In genomic region chr13:101553131-101553549, GRCm38 (mm10) we compare ENCODE assay signal across 11 mouse cellular contexts.
A peak's percentile ranks its signal among the peaks of the same experiment; 100 is the strongest.
DNase-seq lines count a peak whose midpoint lies in the region; ATAC-seq and TF ChIP-seq lines count a peak whose summit lies in the region.
"Had no signal": no experiment of that assay in that cellular context is flagged by ENCODE, and none has a peak within 500 bp of the region (broad histone marks: within the 10 kb centered on the region; RNA-seq: fewer than 3 reads in every experiment).

No protein-coding gene starts in this region.

- TF ChIP-seq CTCF in kidney, postnatal 0 days (IDR thresholded peaks at IDR 0.05; ENCODE audit: low read depth) = no peak
- TF ChIP-seq CTCF in kidney, adult 2 months (conservative IDR thresholded peaks at IDR 0.05; ENCODE audit: insufficient read depth, insufficient read length, low read depth, low read length) = no peak

- no peaks in the 10 kb centered on the region for H3K9me3 ChIP-seq in kidney, postnatal 0 days (replicated peaks; ENCODE audit: low read length)
- no peaks in the 10 kb centered on the region for H3K9me3 ChIP-seq in erythroblast, embryonic 14.5 days (ENCODE audit: control insufficient read depth, low read length)
- H3K9me3 ChIP-seq in liver, embryonic 11.5 days (ENCODE audit: control insufficient read depth, low read length) = no peaks in the 10 kb centered on the region
- no peaks in the 10 kb centered on the region for H3K9me3 ChIP-seq in forebrain, embryonic 13.5 days (replicated peaks)

- 43% methylated on average over 8 of the region's 8 CpGs for WGBS in kidney, postnatal 0 days
- WGBS in kidney, adult 2 months = 56% methylated on average over 8 of the region's 8 CpGs
- 48% methylated on average over 8 of the region's 8 CpGs for WGBS in liver, embryonic 11.5 days
- WGBS in forebrain, embryonic 13.5 days = 65% methylated on average over 8 of the region's 8 CpGs

- no peak overlapping the region for H3K4me2 ChIP-seq in kidney, postnatal 0 days (ENCODE audit: low read length)
- peak overlapping the region; percentile 42 for H3K4me2 ChIP-seq in liver, embryonic 11.5 days
- H3K4me2 ChIP-seq in forebrain, embryonic 13.5 days = no peak overlapping the region

- no peaks in the 10 kb centered on the region for H3K4me1 ChIP-seq in kidney, postnatal 0 days (replicated peaks; ENCODE audit: insufficient read depth, low read length)
- no peaks in the 10 kb centered on the region for H3K4me1 ChIP-seq in kidney, adult 2 months (ENCODE audit: control insufficient read depth, insufficient read depth, low read length)
- peaks cover 69% of the 10 kb centered on the region for H3K4me1 ChIP-seq in erythroblast, embryonic 14.5 days (ENCODE audit: control insufficient read depth)
- H3K4me1 ChIP-seq in liver, embryonic 11.5 days (replicated peaks; ENCODE audit: control insufficient read depth, insufficient read depth, low read length) = peaks cover 29% of the 10 kb centered on the region
- no peaks in the 10 kb centered on the region for H3K4me1 ChIP-seq in forebrain, embryonic 13.5 days

- no peak for TF ChIP-seq POLR2A in kidney, adult 2 months (IDR thresholded peaks at IDR 0.05; ENCODE audit: low read depth, low read length)

- H3K27ac ChIP-seq in kidney, postnatal 0 days = 0 out of 2 replicates have a peak overlapping the region, but pooled peaks have one; percentile 8
- no peak overlapping the region for H3K27ac ChIP-seq in kidney, adult 2 months (ENCODE audit: insufficient read depth, low read depth, low read length)
- H3K27ac ChIP-seq in liver, embryonic 11.5 days (ENCODE audit: low read depth, low read length) = no peak overlapping the region
- H3K27ac ChIP-seq in forebrain, embryonic 13.5 days = no peak overlapping the region

- ATAC-seq in kidney, postnatal 0 days (replicated peaks; ENCODE audit: low FRiP score, low read depth) = no peak; the same call in 1 of the 2 replicates
- ATAC-seq in liver, embryonic 11.5 days (replicated peaks; ENCODE audit: low FRiP score) = peak; percentile 59
- ATAC-seq in forebrain, embryonic 13.5 days = no peak

- no peak overlapping the region for H3K9ac ChIP-seq in kidney, postnatal 0 days (ENCODE audit: low read depth, low read length)
- no peak overlapping the region for H3K9ac ChIP-seq in liver, embryonic 11.5 days (ENCODE audit: low read depth, low read length)
- no peak overlapping the region for H3K9ac ChIP-seq in forebrain, embryonic 13.5 days

- no peak overlapping the region for H3K4me3 ChIP-seq in kidney, postnatal 0 days (replicated peaks; ENCODE audit: low read depth, low read length)
- no peak overlapping the region for H3K4me3 ChIP-seq in kidney, adult 2 months (ENCODE audit: insufficient read depth, low read depth, low read length)
- peak overlapping the region; percentile 60 for H3K4me3 ChIP-seq in erythroblast, embryonic 14.5 days (replicated peaks)
- no peak overlapping the region for H3K4me3 ChIP-seq in liver, embryonic 11.5 days (ENCODE audit: low read depth, low read length)
- no peak overlapping the region for H3K4me3 ChIP-seq in forebrain, embryonic 13.5 days

- H3K36me3 ChIP-seq in kidney, postnatal 0 days (ENCODE audit: insufficient read depth, low read length) = no peaks in the 10 kb centered on the region
- H3K36me3 ChIP-seq in kidney, adult 2 months (ENCODE audit: control insufficient read depth, insufficient read depth, low read length) = no peaks in the 10 kb centered on the region
- peaks cover 5% of the 10 kb centered on the region for H3K36me3 ChIP-seq in erythroblast, embryonic 14.5 days (ENCODE audit: control insufficient read depth)
- no peaks in the 10 kb centered on the region for H3K36me3 ChIP-seq in liver, embryonic 11.5 days (ENCODE audit: control insufficient read depth, insufficient read depth, low read length)
- H3K36me3 ChIP-seq in forebrain, embryonic 13.5 days (ENCODE audit: poor library complexity, severe bottlenecking) = no peaks in the 10 kb centered on the region

- H3K27me3 ChIP-seq in kidney, postnatal 0 days (ENCODE audit: insufficient read depth, low read length) = no peaks in the 10 kb centered on the region
- H3K27me3 ChIP-seq in kidney, adult 2 months (replicated peaks; ENCODE audit: control insufficient read depth, insufficient read depth, low read length) = no peaks in the 10 kb centered on the region
- peaks cover 11% of the 10 kb centered on the region for H3K27me3 ChIP-seq in erythroblast, embryonic 14.5 days (ENCODE audit: control insufficient read depth)
- H3K27me3 ChIP-seq in liver, embryonic 11.5 days (replicated peaks; ENCODE audit: control insufficient read depth, insufficient read depth, low read length) = no peaks in the 10 kb centered on the region
- no peaks in the 10 kb centered on the region for H3K27me3 ChIP-seq in forebrain, embryonic 13.5 days

- DNase-seq in kidney, postnatal 0 days (ENCODE audit: low spot score) = peak; percentile 52
- no peak for DNase-seq in kidney, adult 2 months
- peak; percentile 6 for DNase-seq in ES-CJ7 (ENCODE audit: low read depth, low spot score)
- no peak for DNase-seq in liver, embryonic 11.5 days (ENCODE audit: low spot score)
- DNase-seq in cerebellum, adult 9-11 months = no peak
- no peak for DNase-seq in adrenal gland, postnatal 36 days
- DNase-seq: gastrocnemius, postnatal 36 days; lung, postnatal 36 days; thymus, adult 18-20 months had no signal

Comparison
In these comparisons a context has a peak if more than half of its experiments do, and no peak if none do; other contexts are left out.
1. DNase-seq: peak in kidney, postnatal 0 days (single experiment) and ES-CJ7 (single experiment); none in kidney, adult 2 months (single experiment), liver, embryonic 11.5 days (single experiment), cerebellum, adult 9-11 months (single experiment) and adrenal gland, postnatal 36 days (0 of 2).